Mouse (Mus musculus) lung, postnatal 14 days (tissue): Measurements from ENCODE around the gene Micu1.
"Not testable (repeated sequence)": the region's sequence is repeated elsewhere in the genome, so short reads cannot be mapped to it uniquely, and the experiment has no call there.

ENCODE experiments used
- DNase-seq: peaks from one replicate; pipeline ENCODE4 v3.0.0; 2021

Gene Micu1

DNA sequence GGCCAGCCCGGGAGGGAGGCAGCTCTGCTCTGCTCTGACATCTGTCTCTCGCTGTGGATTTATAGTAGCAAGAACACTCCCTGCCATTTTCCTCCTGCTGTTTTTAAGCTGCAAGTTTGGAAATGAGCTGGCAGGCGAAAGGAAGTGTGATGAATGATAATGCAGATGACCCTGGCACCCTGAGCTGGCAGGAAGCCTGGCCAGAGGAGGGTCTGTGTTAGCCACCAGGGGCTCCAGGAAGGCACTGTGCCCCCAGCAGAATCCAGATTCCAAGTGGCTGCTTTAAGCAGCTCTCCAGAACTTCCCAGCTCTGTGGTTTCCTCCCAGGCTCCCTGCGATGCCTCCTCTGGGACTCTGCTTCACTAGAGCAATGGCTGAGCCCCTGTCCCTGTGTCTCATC, 161.3 kb downstream of the Micu1 start:
- no peak for DNase-seq

GRCm38 (mm10) chr10:59864232-59864875, 162.1 kb downstream of the Micu1 start:
- no peak for DNase-seq

- DNase-seq: peak; percentile 90
Measured at GRCm38 (mm10) chr10:59864884-59865726, 162.8 kb downstream of the Micu1 start.

DNA sequence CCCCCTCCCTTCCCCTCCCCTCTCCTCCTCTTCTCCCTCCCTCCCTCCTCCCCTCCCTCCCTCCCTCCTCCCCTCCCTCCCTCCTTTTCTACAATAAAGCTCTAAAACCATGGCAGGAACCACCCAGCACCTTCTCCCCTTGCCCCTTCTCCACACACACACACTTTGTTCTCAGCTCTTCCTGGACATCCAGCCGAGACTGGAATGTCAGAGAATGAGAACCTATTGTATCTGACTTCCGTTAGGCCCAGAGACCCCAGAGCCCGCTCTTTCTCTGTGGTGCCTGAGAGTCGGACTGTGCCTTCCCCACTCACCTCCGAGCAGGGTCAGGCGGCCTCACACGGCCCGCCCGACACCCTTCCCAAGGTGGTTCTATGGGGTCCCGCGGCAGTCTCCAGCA, 166.0 kb downstream of the Micu1 start:
- DNase-seq: no peak

DNA sequence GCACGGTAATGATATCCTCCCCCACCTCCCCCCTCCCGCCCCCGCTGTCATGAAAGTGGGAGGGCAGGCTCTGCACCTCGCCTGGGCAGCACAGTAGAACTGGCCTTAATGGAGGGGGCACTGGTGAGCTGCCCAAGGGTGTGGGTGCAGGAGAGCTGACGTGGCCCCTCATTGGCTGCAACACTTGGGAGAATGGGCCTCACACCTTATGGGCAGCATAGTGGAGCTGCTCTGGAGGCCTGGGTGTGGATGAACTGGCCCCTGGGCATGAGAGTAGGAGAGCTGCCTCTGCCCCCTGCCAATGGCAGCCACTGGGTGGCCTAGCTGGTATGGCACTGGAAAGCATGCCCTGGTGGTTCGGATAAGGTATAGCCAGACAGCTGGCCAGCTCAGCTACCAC, 167.8 kb downstream of the Micu1 start:
- no peak for DNase-seq

GRCm38 (mm10) chr10:59872651-59873050, 170.4 kb downstream of the Micu1 start:
- not testable (repeated sequence) for DNase-seq

DNA sequence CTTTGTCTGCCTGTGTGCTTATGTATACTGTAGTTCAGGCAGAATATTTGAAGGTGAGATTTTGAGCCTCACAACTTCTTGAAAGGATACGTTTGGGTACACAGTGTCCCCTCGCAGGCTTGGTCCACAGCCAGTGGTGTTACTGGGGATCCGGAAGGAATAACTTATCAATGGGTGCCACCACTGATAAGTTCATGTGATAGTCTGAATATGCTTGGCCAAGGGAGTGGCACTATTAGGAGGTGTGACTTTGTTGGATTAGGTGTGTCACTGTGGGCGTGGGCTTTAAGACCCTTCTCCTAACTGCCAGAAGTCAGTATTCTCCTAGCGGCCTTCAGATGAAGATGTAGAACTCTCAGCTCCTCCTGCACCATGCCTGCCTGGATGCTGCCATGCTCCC, 170.9 kb downstream of the Micu1 start:
- no peak for DNase-seq

DNA sequence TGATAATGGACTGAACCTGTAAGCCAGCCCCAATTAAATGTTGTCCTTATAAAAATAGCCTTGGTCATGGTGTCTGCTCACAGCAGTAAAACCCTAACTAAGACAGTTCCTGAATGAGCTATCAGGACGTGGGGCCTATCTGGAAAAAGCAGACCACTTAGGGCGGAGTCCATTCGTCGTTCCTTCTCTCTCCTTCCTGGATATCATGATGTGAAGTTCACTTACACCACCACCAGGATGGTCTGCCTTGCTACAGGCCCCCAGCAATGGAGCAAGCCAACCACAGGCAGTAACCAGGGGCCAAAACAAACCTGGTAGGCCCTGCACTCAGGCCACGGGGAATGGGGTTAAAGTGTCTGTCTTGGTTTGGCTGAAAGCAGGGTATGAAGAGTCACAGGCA, 171.3 kb downstream of the Micu1 start:
- no peak for DNase-seq

DNA sequence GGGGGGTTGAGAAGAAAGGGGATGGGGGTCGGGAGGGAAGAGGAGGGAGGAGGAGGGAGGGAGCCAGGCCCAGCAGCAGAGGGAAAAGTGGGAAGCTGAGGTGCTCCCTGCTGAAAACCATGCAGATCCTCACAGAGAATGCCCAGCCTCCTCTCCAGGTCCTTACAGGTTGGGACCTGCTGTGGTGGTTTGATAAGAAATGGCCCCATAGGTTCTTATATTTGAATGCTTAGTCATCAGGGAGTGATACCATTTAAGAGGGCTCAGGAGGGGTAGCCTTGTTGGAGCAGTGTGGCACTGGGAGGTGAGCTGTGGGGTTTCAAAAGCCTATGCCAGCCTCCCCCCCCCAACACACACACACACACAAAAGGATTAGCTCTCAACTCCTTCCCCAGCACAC, 173.1 kb downstream of the Micu1 start:
- no peak for DNase-seq

DNA sequence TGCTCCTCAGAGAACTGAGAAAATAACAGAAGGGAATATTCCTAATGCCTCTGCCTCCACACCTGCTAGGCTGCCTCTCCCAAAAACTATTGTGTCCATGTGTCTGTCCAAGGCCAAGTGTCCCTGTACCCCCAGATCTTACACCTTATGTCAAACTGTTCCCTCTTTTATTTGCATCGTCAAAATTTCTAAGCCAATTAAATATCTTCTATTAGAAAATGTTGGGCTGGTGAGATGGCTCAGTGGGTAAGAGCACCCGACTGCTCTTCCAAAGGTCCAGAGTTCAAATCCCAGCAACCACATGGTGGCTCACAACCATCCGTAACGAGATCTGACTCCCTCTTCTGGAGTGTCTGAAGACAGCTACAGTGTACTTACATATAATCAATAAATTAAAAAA, 174.4 kb downstream of the Micu1 start:
- not testable (repeated sequence) for DNase-seq

DNA sequence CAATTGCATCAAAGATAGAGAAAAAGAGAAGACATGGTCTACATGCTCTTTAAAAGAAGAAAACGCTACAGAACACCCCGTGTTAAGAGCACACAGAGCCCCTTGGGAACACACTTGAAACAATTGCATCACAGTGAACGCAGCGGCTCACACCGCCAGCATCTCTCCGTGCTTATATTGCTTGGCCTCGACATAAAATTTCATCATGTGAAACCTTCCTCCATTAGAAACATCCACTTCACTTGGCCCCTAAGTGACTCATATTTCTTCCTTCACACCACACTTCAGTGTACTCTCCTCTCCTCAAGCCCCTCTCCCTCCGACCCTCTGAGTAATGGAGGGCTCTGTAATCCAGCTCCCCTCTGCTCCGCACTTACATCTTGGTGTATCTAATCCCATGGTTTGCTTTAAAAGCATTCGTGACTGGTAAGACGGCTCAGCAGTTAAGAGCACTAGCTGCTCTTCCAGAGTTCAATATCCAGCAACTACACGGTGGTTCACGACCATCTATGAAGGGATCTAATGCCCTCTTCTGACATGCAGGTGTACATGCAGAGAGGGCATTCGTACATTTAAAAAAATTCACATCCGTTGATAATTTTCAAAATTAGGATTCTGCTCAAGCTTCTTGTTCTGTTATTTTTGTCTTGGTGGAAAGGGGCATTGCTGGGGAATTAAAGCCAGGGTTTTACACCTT, 175.3 kb downstream of the Micu1 start:
- DNase-seq: no peak

DNA sequence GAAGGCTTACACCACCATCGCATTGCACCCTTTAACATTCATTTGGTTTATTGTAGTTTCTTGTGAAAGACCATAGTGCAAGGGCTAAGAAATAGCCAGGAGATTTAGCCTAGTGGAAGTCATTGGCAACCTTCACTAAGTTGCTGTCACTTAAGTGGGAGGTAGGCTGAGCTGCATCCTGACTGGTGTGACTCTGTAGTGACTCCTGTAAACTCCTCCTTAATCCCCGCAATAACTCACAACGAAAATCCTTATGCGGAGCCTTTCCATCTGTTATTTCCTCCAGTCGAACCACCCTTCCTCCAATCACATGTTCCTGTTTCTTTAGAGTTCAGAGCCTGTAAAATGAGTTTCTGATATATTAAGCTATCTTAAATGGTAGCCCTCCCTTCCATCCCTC, 176.5 kb downstream of the Micu1 start:
- no peak for DNase-seq

GRCm38 (mm10) chr10:59879255-59880028, 177.2 kb downstream of the Micu1 start, which contains the start of gene Dnajb12:
Dnajb12 (plus strand) TSS chr10:59879556.
- peak; percentile 93 for DNase-seq

- DNase-seq: no peak
Measured at GRCm38 (mm10) chr10:59880029-59880386, 177.7 kb downstream of the Micu1 start.

DNA sequence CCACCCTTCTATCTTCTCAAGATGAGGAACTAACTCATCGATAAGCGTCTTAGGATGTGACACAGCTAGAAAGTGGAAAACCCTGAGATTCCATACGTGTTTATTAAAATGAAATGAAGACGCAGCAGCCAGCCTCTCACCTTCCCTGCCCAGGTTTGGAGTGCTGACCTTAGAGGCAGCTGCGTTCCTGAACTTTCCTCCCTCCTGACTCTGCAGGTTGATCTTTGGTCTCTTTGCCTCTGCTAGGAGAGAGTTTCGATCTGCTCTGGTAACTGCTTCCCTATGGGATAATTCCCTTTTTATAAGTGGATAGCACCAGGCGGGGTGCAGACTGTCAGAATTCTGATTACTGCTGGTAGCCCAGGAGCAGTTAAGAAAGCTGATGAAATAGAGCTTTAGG, 178.6 kb downstream of the Micu1 start:
- DNase-seq: no peak

GRCm38 (mm10) chr10:59884327-59885173, 182.3 kb downstream of the Micu1 start:
- DNase-seq: no peak

GRCm38 (mm10) chr10:59885174-59886080, 183.2 kb downstream of the Micu1 start:
- DNase-seq: no peak

DNA sequence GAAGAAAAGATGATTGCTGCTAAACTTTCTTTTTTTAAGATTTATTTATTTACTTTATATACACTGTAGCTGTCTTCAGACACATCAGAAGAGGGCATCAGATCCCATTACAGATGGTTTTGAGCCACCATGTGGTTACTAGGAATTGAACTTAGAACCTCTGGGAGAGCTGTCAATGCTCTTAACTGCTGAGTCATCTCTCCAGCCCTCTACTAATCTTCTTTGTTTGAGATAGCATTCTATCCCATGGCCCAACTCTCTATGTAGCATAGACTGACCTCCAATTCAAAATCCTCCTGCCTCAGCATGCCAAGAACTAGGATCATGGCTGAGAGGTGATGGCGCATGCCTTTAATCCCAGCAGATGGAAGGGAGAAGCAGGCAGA, 183.8 kb downstream of the Micu1 start:
- no peak for DNase-seq

- DNase-seq: no peak
Measured at GRCm38 (mm10) chr10:59887432-59887831, 185.2 kb downstream of the Micu1 start.

GRCm38 (mm10) chr10:59889339-59889738, 187.1 kb downstream of the Micu1 start:
- no peak for DNase-seq
